Mouse (Mus musculus) A20 (cell line): ENCODE data around the gene Ppfia4.
"Not testable (repeated sequence)": the region's sequence is repeated elsewhere in the genome, so short reads cannot be mapped to it uniquely, and the experiment has no call there.

ENCODE experiments used
- DNase-seq: peaks from one replicate; pipeline ENCODE4 v3.0.0-alpha.2; 2011; ENCODE audit warnings: low read depth, low spot score

Gene Ppfia4

DNA sequence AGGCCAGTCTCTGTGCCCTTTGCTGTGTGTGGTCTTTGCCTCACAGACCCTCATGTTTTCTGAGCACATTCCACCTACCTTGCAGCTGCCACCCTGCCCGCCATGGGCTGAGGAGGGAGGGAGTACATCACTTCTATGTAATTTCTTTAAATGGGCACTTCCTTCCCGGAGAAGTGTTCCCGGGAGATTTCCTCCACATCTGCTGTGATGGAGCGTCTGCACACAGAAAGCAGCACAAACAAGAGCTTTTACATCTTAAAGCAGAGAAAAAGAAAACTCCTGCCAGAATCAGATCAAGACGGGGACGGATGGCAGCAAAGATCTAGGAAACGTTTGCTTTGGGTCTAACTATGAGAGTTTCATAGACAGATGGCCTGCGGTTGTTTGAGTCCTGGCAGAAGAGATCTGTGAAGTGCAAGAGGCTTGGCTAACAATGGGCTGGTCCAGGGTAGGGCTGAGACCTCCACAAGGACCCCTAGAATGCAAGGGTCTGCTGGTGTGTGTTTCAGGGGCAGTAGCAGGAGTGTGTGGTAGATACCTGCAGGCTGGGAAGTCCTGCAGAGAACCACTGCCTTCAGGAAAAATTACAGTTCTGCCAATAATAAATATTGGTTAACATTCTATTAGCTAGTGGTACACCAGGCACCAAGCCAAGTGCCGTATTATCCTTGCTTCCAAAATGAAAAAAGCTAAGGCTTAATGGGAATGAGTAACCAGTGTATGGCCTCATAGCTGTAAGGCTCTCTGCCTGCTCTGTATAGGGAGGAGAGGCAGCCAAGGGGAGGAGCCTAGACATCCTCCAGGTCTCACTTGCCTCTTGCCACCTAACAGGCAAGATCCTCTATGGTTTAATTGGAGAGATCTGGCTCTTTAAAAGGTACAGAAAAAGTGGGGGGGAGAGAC, 59.0 kb downstream of the Ppfia4 start:
- no peak for DNase-seq

DNA sequence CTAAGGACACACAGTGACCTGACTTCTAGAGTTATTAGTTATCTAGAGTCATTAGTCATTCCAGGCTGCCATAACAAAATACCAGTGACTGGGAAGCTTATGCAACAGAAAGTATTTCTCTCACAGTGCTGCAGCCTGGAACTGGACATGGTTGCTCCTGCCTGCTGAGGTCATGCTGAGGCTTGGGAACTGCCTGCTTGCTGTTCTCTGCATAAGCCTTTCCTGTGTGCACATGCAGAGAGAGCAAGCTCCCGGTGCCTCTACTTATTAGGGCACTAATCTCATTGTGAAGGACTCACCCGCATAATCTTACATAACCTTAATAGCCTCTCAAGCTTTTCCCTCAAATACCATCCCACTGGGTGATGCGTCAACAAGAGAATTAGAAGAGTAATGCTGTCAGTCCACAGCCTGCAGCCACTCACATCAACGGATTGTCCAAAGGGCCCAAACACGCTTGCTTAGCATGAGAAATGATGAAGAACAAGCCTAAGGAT, 59.9 kb downstream of the Ppfia4 start:
- no peak for DNase-seq

DNA sequence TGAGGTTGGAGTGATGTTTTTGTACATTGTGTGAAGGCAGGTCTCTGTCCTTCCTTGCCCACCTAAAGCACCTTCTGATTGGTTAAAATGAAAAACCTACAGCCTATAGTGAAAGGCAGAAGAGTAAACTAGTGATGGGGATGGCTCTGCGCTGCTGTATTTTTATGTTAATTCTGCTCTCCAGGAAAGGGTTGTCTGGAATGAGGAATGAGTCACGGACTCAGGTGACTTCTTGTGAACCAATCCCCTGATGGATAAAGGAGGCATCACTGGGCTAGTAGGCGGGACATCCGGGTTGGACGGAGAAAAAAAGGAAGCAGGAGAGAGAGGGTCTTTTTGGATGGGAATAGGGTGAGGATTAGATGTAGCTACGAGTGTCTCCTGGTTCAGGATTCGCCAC, 62.7 kb downstream of the Ppfia4 start:
- DNase-seq = no peak

DNA sequence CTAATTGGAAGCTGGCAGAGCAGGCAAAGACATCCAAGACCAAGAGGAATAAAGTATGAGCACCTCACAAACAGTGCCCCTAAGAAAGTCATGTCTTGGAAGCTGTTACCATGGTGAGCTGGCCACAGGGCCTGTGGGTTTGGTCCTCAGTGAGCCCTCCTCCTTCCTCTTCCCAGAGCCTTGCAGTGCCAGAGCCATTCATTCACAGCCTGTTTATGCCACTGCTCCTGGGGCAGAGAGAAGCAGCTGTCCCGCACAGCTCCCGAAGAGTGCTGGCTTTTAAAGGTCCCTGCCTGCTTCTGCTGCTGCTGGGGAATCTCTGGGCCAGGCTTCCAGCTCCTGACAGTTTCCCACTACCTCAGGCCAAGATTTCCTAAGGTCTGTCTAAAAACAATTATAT, 66.9 kb downstream of the Ppfia4 start:
- no peak for DNase-seq

DNA sequence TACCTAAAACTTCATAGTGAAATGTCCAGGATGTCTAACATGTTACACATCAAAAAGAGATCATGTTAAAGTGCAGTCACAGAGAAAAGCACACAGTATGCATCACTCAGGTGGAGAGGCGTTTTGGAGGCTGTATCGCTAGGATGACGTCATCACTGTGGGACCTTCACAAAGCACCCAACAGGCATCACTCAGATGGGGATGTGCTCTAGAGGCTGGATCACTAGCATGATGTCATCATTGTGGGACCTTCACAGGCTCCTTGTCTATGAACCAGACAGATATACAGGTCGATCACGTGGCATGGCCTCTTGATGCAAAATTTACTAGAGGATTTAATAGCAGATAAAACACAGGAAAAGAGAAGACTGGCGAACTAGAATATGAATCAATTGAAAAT, 68.4 kb downstream of the Ppfia4 start:
- no peak for DNase-seq

DNA sequence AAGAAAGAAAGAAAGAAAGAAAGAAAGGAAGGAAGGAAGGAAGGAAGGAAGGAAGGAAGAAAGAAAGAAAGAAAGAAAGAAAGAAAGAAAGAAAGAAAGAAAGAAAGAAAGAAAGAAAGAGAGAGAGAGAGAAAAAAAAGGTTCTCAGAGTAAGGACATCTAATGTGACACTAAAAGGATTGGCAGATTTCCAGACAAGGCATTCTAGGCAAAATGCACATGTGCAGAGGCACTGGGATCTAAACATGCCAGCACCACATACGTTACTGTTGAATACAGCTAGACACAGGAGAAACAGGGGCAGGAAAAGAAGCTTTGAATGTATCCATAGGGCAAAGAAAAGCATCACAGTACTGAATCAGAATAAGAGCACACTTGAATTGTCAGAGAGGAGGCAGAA, 83.0 kb downstream of the Ppfia4 start:
- DNase-seq = not testable (repeated sequence)
